Mouse (Mus musculus): ENCODE results near the gene Ybx1.
A peak's percentile ranks its signal among the peaks of the same experiment; 100 is the strongest.
"Not testable (repeated sequence)": the region's sequence is repeated elsewhere in the genome, so short reads cannot be mapped to it uniquely, and the experiment has no call there.

The Ybx1 gene

DNA sequence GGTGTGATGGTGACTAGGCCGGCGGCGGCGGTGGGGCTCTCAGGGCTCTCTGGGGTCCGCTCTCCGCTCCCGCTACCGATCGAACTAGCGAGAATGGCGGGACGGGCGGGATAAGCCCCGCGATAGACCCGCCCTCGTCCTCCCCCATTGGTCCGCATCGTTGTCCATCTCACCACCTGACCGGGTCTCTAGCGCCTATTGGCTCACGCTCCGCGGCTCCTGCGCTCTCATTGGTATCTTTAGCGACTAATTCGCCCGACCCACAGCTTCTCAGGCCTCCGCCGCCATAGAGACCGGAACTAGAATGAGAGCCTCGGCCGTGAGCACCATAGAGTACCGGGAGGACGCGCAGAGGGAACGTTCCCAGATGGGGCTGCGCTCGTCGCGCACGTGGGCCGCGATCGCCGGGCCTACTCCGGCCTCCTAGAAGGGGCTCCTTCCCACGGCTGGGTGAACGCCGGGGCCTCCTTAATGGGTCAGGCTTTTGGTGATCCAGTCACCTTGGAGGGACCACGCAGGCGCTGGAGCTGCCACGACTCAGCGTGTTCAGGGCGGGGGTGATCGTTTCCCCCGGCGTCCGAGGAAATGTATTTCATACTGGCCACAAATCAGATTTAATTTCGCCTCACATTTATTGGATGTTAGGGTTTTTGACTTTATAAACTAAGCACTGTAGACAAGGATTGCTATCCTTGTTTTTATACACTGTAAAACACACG, at the start of gene Ybx1:
TSS of gene Ybx1 (minus strand) at position 190 of the 719 bp plus-strand sequence.
- DNase-seq: peak; percentile 99 to 100

DNA sequence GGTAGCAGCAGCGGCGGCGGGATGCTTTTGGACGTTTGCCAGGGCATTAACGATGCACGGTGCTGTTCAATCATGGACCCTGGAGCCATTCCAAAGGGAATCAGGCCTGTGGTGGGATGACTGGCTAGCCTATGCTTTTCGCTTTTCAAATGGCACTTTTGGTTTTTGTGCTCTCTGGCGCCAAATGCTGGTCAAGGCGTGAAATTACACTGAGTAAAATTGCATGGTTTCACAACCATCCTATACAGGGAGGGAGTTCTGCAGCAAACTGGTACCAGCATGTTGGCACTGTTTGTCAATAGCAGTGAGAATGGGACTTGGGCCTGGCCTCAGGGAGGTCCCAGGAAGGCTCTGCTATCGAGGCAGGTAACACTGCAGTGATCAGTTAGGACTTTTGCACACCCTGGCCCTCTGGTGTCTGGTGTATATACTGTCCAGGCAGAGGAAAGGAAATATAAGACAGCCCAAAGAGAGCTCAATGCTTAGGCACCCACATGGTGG, 44.5 kb upstream of the Ybx1 start:
- DNase-seq: peak; percentile 27 to 59

DNA sequence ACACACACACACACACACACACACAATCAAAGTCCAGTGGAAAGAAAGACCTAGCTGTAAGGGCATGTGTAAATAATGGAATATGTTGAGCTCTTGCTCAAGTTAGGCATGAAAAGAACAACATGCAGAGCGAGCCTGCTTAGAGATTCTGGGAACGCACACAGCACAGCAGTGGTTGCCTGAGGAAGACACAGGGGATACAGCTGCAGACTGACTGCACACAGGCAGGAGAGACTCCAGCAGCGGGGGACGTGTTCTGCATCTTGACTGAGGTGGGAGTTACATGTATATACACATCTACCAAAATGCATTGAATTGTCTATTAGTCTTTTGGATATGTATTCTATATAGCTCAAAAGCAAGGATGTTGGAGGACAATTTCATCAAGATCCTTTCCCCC, 44.0 kb upstream of the Ybx1 start:
- no peak for DNase-seq

DNA sequence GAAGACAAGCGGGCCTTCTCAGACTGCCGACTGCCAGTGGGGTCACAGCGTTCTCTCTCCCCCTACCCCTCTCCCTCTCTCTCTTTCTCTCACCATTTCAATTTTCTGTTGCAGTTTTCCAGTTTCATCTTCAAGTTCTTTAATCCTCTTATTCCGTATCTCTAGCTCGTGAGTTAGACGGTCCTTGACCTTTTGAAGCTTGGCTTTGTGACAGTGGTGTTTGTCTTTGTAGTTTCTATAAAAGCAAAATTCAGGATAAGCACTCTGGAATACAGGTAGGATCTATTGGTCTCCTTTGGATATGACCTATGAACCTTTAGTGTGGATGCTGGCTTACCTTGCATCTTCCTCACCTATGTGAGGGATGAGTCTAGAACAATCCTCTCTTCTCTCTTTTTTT, 39.1 kb upstream of the Ybx1 start:
- no peak for DNase-seq

DNA sequence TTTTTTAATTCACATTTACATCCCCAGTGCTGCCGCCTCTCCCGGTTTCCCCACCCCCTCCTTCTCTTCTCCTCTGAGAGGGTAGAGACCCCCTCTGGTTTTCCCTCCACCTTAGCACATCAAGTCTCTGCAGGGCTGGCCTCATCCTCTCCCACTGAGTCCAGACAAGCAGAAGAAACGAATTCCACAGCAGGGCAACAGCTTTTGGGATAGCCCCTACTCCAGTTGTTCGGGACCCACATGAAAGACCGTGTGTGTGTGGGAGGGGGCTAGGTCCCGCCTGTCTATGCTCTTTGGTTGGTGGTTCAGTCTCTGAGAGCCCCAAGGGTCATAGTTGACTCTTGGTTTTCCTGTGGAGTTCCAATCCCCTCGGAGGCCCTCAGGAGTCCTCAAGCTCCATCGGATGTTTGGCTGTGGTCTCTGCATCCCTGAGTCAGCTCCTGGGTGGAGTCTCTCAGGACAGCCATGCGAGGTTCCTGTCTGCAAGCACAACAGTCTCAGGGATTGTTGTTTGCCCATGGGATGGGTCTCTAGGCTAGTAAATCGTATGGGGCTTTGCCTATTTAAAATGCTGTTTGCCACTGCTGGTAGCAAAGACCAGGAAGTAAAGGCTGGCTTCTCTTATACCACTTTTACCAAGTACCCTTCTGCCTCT, 26.6 kb upstream of the Ybx1 start:
- peak in 1 of 2 experiments; percentile 8 for DNase-seq

DNA sequence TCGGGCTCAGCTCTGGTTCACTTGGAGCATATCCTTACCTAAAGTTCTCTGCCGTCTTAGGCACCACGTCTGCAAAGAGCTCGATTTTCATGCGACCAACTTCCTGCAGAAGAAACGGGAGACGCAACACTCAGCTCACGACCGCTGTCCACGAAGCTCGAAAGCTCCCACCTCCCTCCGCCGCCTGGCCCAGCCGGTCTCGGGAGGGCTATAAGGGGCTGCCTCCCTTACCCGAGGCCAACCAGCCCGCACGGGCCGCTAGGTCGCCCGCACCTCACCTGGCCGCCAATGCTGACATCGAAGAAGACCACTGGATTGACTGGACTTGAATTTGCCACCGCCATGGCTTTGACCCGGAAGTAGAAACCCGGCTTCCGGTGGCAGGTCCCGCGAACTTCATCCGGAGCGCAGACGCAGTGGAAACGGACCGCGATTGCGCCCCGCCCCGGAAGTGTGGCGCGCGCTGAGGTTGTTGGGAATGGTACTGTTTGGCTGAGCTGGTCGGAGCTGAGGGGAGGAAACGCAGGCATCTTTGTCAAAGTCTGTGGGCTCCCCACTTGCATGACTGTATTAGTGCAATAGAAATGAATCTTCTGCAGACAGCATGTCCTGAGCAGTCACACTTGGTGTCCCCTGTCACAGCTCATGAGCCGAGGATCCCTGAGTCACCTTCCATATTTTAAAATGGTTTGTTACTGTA, 25.9 kb upstream of the Ybx1 start, which contains the start of gene Ppih:
TSS of gene Ppih (minus strand) at position 416 of the 700 bp plus-strand sequence.
- DNase-seq: peak; percentile 96 to 98

DNA sequence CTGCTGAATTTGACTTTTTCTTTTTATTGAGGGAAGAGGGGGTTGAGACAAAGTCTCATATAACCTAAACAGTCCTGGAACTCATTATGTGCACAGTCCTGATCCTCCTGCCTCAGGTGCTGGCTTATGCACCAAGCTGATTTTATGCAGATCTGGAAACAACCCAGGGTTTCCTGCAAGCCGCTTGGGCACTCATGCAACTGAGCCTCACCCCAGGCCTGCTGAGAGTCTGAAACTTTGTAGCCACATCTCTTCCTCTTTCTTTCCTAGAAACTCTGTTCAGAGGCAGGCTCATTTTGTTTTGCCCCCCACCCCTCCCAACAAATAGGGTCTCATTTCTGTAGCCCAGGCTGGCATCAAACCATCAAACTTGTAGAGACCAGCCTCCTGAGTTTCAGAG, 19.4 kb upstream of the Ybx1 start:
- no peak for DNase-seq

DNA sequence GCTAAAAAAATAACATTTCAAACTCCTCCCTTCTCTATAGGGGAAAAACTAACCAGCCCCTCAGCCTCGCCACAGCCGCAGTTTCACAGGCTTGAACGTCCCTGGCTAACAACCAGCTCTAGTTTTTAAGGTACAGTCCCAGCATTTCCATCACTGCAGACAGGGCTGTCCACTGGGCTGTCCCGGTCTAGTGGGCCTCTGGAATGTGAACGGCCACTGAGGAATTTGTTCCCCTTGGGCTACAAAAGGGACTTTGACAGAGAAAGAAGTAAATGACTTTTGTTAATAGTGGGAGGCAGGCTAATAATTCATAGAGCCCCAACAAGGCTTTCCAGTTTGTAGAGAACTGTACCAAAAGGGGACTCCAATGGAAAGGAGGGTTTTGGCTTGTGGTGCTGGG, 11.0 kb upstream of the Ybx1 start:
- DNase-seq: no peak

DNA sequence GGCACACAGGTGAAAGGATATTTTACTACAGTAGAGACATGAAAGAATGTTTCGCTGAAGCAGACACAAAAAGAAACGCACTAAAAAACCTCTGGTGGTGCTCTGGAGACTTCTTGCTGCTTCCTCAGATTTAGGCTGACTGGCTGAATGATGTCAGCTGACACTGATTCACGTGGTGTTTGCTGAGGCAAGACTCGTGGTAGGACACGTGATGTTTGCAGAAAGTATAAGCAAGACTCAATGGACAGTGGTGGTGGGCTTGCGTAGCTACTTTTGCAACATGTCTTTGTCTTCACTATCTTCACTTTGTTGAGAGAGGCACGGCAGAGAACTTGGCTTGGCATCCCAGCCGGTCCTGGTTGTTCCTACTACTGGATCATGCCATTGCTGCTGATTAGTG, 8.9 kb upstream of the Ybx1 start:
- DNase-seq: no peak

DNA sequence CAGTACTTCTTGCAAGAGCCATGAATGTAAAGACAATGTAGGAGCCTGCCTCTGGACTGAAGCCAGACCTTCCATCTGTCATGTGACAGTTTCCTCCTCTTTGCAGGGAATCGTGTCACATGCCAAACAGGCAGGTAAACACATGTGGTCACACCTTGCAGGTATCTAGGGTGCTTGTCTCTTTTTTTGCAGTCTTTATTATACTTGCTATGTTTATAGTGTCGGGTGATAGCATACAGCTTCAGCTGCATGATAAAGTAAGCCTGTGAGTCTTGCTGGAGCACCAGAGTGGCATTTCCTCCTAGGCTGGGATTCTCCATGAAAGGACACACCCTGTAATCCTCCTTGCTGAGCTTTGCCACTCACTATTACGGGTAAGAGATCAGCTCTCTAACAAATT, 7.4 kb upstream of the Ybx1 start:
- no peak for DNase-seq

DNA sequence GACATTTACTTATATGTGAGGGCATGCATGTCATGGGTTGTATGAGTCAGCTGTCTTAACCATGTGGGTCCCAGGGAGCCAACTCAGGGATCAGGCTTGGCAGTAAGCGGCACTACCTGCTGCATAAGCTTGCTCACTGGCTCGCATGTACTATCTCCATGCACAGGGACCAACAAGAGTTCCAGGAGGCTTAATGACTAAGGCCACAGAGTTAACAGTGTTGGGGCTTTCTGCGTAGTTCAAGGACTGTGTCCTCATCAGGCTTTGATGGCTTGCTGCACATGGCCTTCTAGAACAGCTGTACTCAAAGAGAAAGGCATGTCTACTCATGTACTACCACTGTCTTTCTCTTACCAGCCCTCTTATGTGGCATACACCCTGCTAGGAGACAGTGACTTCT, 6.4 kb upstream of the Ybx1 start:
- no peak for DNase-seq

DNA sequence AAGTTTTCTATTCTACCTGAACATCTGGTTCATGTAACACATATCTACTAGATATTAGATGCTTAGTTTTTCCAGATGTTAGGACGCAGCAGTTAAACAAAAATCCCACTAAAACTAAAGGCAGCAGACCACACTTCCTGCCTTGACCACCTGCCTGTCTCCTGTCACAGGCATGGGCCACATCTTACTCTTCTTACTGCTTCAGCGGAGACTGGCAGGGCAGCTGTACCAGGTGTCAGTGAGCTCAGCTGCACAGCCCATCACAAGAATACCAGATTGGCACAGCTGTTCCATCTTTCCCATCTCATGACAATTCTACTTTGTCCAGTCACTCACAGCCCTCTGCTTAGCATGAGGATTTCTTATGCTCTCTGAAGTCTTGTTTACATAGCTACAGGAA, 3.0 kb upstream of the Ybx1 start:
- no peak for DNase-seq

DNA sequence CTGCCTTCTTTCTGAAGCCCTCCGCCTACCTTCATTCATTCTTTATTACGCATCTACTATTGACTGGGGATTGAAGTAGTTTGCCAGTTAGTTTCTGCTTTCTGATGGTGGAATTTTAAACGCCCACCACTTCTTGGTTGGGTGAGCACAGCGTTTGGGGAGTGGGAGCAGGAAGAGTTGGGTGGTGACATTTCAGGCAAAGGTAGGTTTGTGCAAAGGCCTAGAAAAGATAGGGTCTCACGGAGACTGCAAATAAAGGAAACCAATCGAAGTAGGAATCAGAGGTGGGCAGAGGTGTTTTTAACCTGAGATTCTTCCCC, 690 bp upstream of the Ybx1 start:
- no peak for DNase-seq

DNA sequence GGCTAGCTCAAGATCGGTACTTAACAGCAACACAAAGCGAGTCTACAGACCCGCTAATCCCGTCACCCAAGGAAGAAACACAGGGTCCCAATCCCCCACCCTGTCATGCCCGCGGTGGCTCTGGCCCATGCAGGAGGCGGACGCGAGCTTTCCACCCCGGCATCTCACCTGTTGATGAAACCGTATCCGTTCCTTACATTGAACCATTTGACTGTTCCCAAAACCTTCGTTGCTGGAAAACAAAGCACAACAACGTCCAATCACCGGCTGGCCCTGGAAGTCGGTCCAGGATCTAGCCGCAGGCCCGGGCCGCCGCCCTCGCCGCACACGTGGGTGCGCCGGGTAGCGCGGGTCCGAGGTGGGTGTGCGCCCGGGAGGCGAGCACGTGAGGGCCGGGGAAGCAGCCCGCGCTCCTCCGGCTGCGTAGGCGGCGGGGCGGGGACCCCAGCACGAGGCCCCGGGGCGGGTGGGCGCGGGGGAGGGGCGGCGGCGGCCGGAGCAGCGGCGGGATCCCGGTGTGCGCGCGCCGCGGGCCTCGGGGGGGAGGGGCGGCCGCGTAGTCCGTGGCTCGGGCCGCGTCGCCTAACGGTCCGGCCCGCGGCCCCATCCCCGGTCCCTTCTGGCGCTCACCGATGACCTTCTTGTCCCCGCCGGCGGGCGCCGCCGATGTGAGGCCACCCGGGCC, 688 bp downstream of the Ybx1 start:
- peak; percentile 29 to 54 for DNase-seq

DNA sequence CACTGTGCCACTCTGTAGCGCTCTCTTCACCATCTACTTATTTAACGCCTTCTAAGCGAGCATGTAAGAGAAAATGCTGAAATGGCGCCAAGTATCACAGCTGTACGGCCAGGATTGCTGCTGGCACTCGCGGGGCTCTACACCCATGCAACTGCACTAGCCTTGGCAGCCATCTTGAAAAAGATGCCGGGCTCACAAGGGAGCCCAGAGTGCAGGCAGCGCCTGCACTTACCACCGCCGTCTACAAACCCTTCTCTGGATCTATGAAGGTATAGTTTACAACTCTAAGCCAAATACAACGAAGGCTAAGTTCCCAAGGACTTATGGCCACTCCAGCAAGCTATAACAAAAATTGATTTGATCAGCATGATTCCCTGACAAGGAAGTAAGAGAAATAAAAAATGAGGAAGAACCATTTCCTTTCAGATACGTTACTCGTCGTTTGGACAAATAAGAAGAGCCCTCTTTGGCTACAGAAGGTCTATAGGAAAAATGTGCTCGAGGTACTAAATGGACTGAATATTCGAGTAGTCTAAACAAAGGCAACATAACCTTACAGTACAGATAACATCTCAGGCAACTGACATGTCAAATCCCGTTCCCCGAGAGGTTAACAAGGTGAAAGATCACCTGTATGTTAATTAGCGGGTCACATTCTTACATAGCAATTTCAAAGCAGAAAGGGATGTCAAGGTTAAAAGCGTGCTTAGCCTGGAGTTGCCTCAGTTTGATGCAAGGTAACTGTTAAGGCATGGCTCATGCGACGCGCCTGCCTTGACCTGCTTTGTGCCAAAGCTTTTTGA, 1.4 kb downstream of the Ybx1 start:
- peak; percentile 68 to 70 for DNase-seq

DNA sequence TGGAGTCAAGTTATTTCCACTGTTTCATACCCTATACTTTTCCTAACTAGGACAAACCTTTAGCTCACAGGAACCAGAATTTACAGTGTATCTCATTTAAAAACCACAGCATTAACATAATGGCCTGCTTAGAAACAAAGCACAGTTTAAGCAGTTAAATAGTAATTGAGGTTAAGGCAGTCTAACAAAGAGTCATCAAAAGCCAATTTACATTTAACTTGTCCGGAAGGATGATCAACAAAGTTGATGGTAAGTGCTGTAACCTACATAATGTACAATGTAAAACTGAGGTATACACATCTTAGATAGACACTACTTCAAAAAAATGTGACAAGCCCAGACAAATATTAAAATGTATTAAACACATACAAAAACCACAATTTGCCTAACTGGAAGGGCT, 2.5 kb downstream of the Ybx1 start:
- DNase-seq: no peak

DNA sequence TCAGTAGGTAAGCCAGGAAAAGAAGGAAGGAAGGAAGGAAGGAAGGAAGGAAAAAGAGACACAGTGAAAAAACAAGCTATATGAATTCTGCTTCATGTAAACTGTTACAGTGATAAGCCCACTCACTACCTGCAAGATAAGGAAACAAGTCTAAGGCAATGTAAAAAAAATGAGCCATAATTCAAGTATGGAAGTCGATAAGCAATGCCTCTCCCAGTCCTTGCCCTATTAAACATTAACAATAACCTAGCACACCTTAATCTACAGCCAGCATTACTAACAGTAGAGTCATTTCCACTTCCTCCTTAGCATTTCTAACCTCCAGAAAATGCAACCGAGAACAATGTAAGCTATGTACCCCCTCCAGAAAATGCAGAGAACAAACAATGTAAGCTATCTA, 9.1 kb downstream of the Ybx1 start:
- no peak for DNase-seq

DNA sequence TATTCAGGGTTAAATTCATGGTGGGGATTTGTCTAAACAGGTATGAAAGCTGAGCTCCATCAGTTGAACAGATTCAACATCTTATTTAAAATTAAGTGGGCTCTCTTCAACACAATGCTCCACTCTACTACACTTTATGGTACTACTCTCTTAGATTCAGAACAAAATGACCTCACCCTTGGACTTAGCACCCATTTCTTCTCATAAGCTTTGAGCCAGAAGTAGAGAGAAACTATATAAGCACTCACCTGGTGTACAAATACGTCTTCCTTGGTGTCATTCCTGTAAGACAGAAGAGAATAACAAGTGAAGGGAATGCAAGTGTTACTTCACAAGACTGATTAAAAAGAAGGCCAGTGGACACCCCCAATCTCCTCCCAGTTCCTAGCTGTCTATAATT, 9.5 kb downstream of the Ybx1 start:
- no peak for DNase-seq

DNA sequence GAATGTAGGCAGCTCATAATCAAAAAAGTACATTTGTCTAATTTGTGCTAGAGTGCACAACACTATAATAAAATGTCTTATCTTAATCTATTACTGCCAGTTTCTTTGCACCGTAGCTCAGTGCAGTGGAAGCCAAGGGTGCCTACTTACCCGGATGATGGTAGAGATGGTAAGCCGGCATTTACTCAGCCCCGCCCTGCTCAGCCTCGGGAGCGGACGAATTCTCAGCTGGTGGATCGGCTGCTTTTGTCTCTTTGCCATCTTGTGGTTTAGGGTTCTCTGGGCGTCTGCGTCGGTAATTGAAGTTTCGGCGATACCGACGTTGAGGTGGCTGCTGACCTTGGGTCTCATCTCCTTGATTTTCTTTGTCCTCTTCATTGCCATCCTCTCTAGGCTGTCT, 15.6 kb downstream of the Ybx1 start:
- DNase-seq: not testable (repeated sequence)

DNA sequence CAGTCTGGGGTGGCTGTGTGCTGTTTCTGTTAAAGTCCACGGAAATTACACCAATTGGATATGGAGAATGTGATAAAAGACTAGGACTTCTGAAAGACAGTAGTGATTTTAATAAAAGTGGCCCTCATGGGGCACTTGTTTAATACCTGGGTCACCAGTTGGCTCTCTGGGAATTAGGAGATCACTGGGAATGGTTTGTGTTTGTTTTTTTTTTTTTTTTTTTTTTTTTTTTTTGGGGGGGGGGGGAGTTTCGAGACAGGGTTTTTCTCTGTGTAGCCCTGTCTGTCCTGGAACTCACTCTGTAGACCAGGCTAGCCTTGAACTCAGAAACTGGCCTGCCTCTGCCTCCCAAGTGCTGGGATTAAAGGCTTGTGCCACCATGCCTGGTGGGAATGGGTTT, 18.7 kb downstream of the Ybx1 start:
- no peak for DNase-seq

DNA sequence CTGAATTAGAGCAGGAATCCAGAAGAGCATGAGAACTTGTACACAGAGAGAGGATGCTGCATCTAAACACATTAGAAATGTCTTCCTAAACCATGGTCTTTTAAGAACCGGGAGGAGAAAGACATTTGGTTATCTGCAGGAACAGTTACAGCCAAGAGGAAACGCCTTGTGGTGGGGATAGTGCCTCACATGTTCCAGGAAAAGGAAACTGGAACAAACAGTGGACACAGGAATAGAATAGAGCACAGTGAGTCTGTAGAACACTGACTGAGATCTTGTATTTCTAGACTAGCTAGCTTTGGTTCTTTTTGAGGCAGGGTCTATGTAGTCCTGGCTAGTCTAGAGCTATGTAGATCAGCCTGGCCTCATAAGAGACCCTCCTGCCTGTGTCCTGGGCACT, 19.2 kb downstream of the Ybx1 start:
- DNase-seq: peak in 1 of 2 experiments; percentile 34

DNA sequence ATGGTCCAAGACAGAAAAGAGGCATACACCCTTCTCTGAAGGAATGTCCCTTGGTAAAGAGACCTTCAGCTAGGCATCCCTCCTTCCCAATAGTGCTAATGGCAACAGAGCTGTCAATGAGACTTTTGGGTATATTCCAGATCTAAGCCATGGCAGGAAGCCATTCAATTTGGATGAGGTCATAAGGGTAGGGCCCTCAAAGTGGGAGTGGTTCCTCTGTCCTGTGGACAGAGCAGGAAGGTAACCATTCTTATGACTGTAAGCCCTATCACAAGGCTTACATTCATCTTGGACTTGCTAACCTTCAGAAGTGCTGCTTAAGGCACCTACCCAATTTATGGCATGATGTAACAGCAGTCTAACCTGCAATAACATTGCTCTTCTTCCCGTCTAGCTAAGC, 19.8 kb downstream of the Ybx1 start:
- DNase-seq: peak in 1 of 2 experiments; percentile 77

DNA sequence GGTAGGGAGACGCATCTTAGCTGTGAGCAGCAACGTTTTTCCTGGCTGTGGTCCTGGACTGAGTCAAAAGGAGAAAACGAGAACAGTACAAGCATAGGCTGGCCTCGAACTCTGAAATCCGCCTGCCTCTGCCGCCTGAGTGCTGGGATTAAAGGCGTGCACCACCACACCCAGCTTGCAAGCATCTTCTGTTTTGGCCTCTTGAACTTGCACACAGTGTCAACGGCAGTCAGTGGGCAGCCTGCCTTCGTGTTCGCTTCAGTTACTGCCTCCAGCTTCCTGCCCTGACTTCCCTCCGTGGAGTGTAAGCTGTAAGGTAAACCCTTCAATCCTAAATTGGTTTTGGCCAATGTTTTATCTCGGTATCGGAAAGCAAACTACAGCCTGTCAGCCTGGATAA, 27.8 kb downstream of the Ybx1 start:
- DNase-seq: peak in 1 of 2 experiments; percentile 13
